Mouse (Mus musculus): ENCODE measurements at regions not wholly inside any gene's neighbourhood (a gene's known extent, or its start where the extent isn't known, plus 50 kb on each side); places are given as distances from the start of the nearest gene placed in this dataset.

DNA sequence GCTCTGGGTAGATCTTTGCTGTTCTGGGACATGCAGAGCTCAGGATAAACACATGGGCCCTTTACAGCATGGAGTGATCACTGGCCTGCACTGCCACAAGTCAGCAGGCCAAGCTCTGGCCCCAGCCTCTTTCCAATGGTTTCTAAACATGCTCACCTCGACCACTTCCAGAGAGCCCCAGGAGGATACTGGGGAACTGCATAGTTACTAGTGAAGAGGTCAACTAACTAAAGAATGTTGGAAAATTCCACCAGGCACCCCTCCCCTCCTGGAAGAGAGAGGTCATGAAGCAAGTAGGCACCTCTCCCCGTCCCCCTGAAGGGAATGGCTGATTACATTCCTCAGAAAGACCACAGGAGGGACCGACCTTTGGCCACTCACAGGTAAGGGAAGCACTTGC lies 98.7 kb downstream of the Elovl4 start:
- Histone ChIP-seq H3K36me3 (ENCODE audit: control insufficient read depth, insufficient read depth, low read length) (no peaks in the 10 kb centered on the region), H3K9ac (replicated peaks; ENCODE audit: low read length) (no peak overlapping the region), H3K4me2 (ENCODE audit: low read length) (no peak overlapping the region), H3K9me3 (ENCODE audit: control insufficient read depth, low read length) (no peaks in the 10 kb centered on the region), H3K27me3 (ENCODE audit: control insufficient read depth, insufficient read depth, low read length) (no peaks in the 10 kb centered on the region), H3K27ac (replicated peaks; ENCODE audit: low read depth, low read length) (no peak overlapping the region), H3K4me1 (ENCODE audit: control insufficient read depth, insufficient read depth, low read length) (no peaks in the 10 kb centered on the region), H3K4me3 (replicated peaks; ENCODE audit: low read depth, low read length) (no peak overlapping the region)
- WGBS = 72% methylated on average over 3 of the region's 3 CpGs
- no peak for DNase-seq
- ATAC-seq (ENCODE audit: low FRiP score, low TSS enrichment) = no peak

- H3K9me3 ChIP-seq (ENCODE audit: control insufficient read depth, low read length) = no peaks in the 10 kb centered on the region
- H3K27ac ChIP-seq (replicated peaks; ENCODE audit: low read depth, low read length) = no peak overlapping the region
- H3K4me1 ChIP-seq (ENCODE audit: control insufficient read depth, insufficient read depth, low read length) = no peaks in the 10 kb centered on the region
- H3K27me3 ChIP-seq (ENCODE audit: control insufficient read depth, insufficient read depth, low read length) = no peaks in the 10 kb centered on the region
- no peak overlapping the region for H3K9ac ChIP-seq (replicated peaks; ENCODE audit: low read length)
- ATAC-seq (ENCODE audit: low FRiP score, low TSS enrichment) (no peak), DNase-seq (no peak)
- 87% methylated on average over 6 of the region's 6 CpGs for WGBS
- no peaks in the 10 kb centered on the region for H3K36me3 ChIP-seq (ENCODE audit: control insufficient read depth, insufficient read depth, low read length)
- H3K4me2 ChIP-seq (ENCODE audit: low read length) = no peak overlapping the region
- H3K4me3 ChIP-seq (replicated peaks; ENCODE audit: low read depth, low read length) = no peak overlapping the region
Measured at GRCm38 (mm10) chr9:83706071-83706470, 100.0 kb downstream of the Elovl4 start.

DNA sequence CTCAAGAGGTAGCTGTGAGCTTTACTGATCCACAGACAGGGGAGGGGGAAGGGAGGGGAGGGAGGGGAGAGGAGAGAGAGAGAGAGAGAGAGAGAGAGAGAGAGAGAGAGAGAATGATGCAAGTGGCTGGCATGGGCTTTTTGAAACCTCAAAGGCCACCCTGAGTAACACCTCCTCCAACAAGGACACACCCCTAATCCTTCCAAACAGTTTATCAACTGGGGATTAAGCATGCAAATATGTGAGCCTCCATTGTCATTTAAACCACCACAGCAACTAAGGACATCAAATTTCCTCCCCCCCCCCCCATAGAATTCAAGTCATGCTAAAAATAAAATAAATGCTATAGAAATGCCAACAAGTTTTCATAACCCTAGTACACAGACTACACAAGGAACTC lies 101.9 kb downstream of the Elovl4 start:
- no peak overlapping the region for H3K4me3 ChIP-seq (replicated peaks; ENCODE audit: low read depth, low read length)
- H3K27ac ChIP-seq (replicated peaks; ENCODE audit: low read depth, low read length) = no peak overlapping the region
- H3K27me3 ChIP-seq (ENCODE audit: control insufficient read depth, insufficient read depth, low read length) = no peaks in the 10 kb centered on the region
- H3K9me3 ChIP-seq (ENCODE audit: control insufficient read depth, low read length) = no peaks in the 10 kb centered on the region
- H3K9ac ChIP-seq (replicated peaks; ENCODE audit: low read length) = no peak overlapping the region
- DNase-seq = no peak
- H3K4me2 ChIP-seq (ENCODE audit: low read length) = no peak overlapping the region
- no peaks in the 10 kb centered on the region for H3K36me3 ChIP-seq (ENCODE audit: control insufficient read depth, insufficient read depth, low read length)
- no peaks in the 10 kb centered on the region for H3K4me1 ChIP-seq (ENCODE audit: control insufficient read depth, insufficient read depth, low read length)
- no peak for ATAC-seq (ENCODE audit: low FRiP score, low TSS enrichment)

DNA sequence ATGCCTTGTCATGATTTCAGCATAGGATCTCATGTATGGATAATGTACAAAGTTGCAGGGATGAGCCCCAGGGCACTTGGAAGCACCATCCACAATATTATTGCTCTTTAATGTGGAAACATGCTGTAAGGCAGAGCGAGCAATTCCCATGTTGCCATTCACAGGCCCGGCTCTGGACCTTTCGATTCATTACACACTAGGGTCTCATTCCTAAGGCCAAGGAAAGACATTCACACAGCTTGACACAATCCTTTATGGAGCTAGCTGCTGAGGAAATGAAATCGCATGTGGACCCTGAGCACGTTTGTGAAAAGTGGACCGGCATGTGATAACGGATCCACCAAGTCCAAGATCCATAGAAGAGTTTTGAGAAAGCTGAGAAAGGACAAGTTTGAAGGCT lies 105.2 kb downstream of the Elovl4 start:
- Histone ChIP-seq H3K9ac (replicated peaks; ENCODE audit: low read length) (no peak overlapping the region), H3K36me3 (ENCODE audit: control insufficient read depth, insufficient read depth, low read length) (no peaks in the 10 kb centered on the region), H3K27me3 (ENCODE audit: control insufficient read depth, insufficient read depth, low read length) (no peaks in the 10 kb centered on the region), H3K4me1 (ENCODE audit: control insufficient read depth, insufficient read depth, low read length) (no peaks in the 10 kb centered on the region), H3K4me2 (ENCODE audit: low read length) (no peak overlapping the region), H3K9me3 (ENCODE audit: control insufficient read depth, low read length) (no peaks in the 10 kb centered on the region), H3K4me3 (replicated peaks; ENCODE audit: low read depth, low read length) (no peak overlapping the region), H3K27ac (replicated peaks; ENCODE audit: low read depth, low read length) (no peak overlapping the region)
- 81% methylated on average over 7 of the region's 7 CpGs for WGBS
- no peak for ATAC-seq (ENCODE audit: low FRiP score, low TSS enrichment)
- DNase-seq = no peak

- Histone ChIP-seq H3K27me3 (ENCODE audit: control insufficient read depth, insufficient read depth, low read length) (no peaks in the 10 kb centered on the region), H3K9me3 (ENCODE audit: control insufficient read depth, low read length) (no peaks in the 10 kb centered on the region), H3K4me1 (ENCODE audit: control insufficient read depth, insufficient read depth, low read length) (no peaks in the 10 kb centered on the region), H3K4me2 (ENCODE audit: low read length) (no peak overlapping the region), H3K36me3 (ENCODE audit: control insufficient read depth, insufficient read depth, low read length) (no peaks in the 10 kb centered on the region), H3K4me3 (replicated peaks; ENCODE audit: low read depth, low read length) (no peak overlapping the region), H3K9ac (replicated peaks; ENCODE audit: low read length) (no peak overlapping the region), H3K27ac (replicated peaks; ENCODE audit: low read depth, low read length) (no peak overlapping the region)
- 81% methylated on average over 7 of the region's 7 CpGs for WGBS
- DNase-seq = no peak
- no peak for ATAC-seq (ENCODE audit: low FRiP score, low TSS enrichment)
Measured at GRCm38 (mm10) chr9:83700056-83700455, 106.0 kb downstream of the Elovl4 start.

- H3K9ac ChIP-seq (replicated peaks; ENCODE audit: low read length) = peak overlapping the region; percentile 56
- WGBS = 22% methylated on average over 24 of the region's 24 CpGs
- H3K4me1 ChIP-seq (ENCODE audit: control insufficient read depth, insufficient read depth, low read length) = peaks cover 12% of the 10 kb centered on the region
- DNase-seq (peak; percentile 94), ATAC-seq (ENCODE audit: low FRiP score, low TSS enrichment) (peak; percentile 84)
- no peaks in the 10 kb centered on the region for H3K36me3 ChIP-seq (ENCODE audit: control insufficient read depth, insufficient read depth, low read length)
- peak overlapping the region; percentile 50 for H3K4me2 ChIP-seq (ENCODE audit: low read length)
- H3K27ac ChIP-seq (replicated peaks; ENCODE audit: low read depth, low read length) = no peak overlapping the region
- H3K4me3 ChIP-seq (replicated peaks; ENCODE audit: low read depth, low read length) = peak overlapping the region; percentile 28
- no peaks in the 10 kb centered on the region for H3K9me3 ChIP-seq (ENCODE audit: control insufficient read depth, low read length)
- H3K27me3 ChIP-seq (ENCODE audit: control insufficient read depth, insufficient read depth, low read length) = no peaks in the 10 kb centered on the region
Measured at GRCm38 (mm10) chr9:83691332-83692198, 114.5 kb downstream of the Elovl4 start.
